Mouse (Mus musculus) effector memory CD4-positive, alpha-beta T cell, adult 7 months (primary cell): ENCODE data around the gene Smarcb1. TPM values are rescaled to one million over a fixed set of nuclear protein-coding genes. Genes with fewer than 3 reads are reported as not detected.

ENCODE experiments used
- polyA plus RNA-seq: library from polyadenylated mRNA; unstranded; fragments of 100-300 nt; shearing (Covaris generic); gene quantifications from one replicate; pipeline ENCODE4 v1.2.1, GENCODE M21; 2017

The Smarcb1 gene
- polyA plus RNA-seq, result 41.5 TPM

GRCm38 (mm10) chr10:75921026-75921725, at the start of gene Smarcb1:
TSS of gene Smarcb1 (minus strand) at chr10:75921617.

GRCm38 (mm10) chr10:75954381-75954811, 33.0 kb upstream of the Smarcb1 start, which contains the start of gene Gm5134:
TSS of gene Gm5134 (plus strand) at chr10:75954514.

GRCm38 (mm10) chr10:75942736-75943477, 21.5 kb upstream of the Smarcb1 start, which contains the start of gene Vpreb3:
TSS of gene Vpreb3 (plus strand) at chr10:75943057.

GRCm38 (mm10) chr10:75940520-75940919, 19.1 kb upstream of the Smarcb1 start, which contains the start of gene Gm867:
TSS of gene Gm867 (minus strand) at chr10:75940672.

GRCm38 (mm10) chr10:75935680-75936541, 14.5 kb upstream of the Smarcb1 start, which contains the start of gene Mmp11:
TSS of gene Mmp11 (minus strand) at chr10:75936496.

GRCm38 (mm10) chr10:75932891-75933290, 11.5 kb upstream of the Smarcb1 start, which contains the start of gene Chchd10:
TSS of gene Chchd10 (plus strand) at chr10:75933130.

GRCm38 (mm10) chr10:75893089-75893750, 28.2 kb downstream of the Smarcb1 start, which contains the start of gene Derl3:
TSS of gene Derl3 (plus strand) at chr10:75893413.

GRCm38 (mm10) chr10:75859786-75860470, 61.5 kb downstream of the Smarcb1 start, which contains the start of gene Mif:
TSS of gene Mif (minus strand) at chr10:75860240.

Other genes with a start within 250 kb of the Smarcb1 start
- 45.6 TPM for gene Cabin1, start 157.3 kb downstream of the Smarcb1 start, polyA plus RNA-seq
- gene Ddt, start 148.2 kb downstream of the Smarcb1 start, polyA plus RNA-seq, result 40.4 TPM
- not detected for gene Gm20441, start 140.7 kb downstream of the Smarcb1 start, polyA plus RNA-seq
- 2.7 TPM for gene Gstt3, start 140.2 kb downstream of the Smarcb1 start, polyA plus RNA-seq
- 0.38 TPM for gene Gstt1, start 123.0 kb downstream of the Smarcb1 start, polyA plus RNA-seq
- gene Gstt4, start 99.1 kb downstream of the Smarcb1 start, polyA plus RNA-seq, result not detected
- 37.6 TPM for gene Gstt2, start 84.2 kb downstream of the Smarcb1 start, polyA plus RNA-seq
- gene Mif, start 61.4 kb downstream of the Smarcb1 start, polyA plus RNA-seq, result 511 TPM
- gene Derl3, start 28.2 kb downstream of the Smarcb1 start, polyA plus RNA-seq, result 0.48 TPM
- 18.7 TPM for gene Chchd10, start 11.5 kb upstream of the Smarcb1 start, polyA plus RNA-seq
- gene Mmp11, start 14.9 kb upstream of the Smarcb1 start, polyA plus RNA-seq, result 0.77 TPM
- gene Gm867, start 19.1 kb upstream of the Smarcb1 start, polyA plus RNA-seq, result not detected
- gene Vpreb3, start 21.4 kb upstream of the Smarcb1 start, polyA plus RNA-seq, result 1.3 TPM
- gene Gm5134, start 32.9 kb upstream of the Smarcb1 start, polyA plus RNA-seq, result 0.79 TPM
- 32.4 TPM for gene Zfp280b, start 111.0 kb upstream of the Smarcb1 start, polyA plus RNA-seq
- 0.20 TPM for gene Slc5a4b, start 189.3 kb upstream of the Smarcb1 start, polyA plus RNA-seq
- gene Slc5a4a, start 225.8 kb upstream of the Smarcb1 start, polyA plus RNA-seq, result not detected